Mouse (Mus musculus) gastrocnemius, postnatal 36 days (tissue): ENCODE data around the gene Strc. TPM values are rescaled to one million over a fixed set of nuclear protein-coding genes. Genes with fewer than 3 reads are reported as not detected.

Source experiments
- DNase-seq, 2 experiments: peaks; one replicate each; pipeline ENCODE4 v3.0.0; 2022
- intact Hi-C: fragments of 180-260 bp; cut with DNase I; formaldehyde crosslinking; loops from one replicate; pipeline ENCODE4 v1.15.1; 2025
- total RNA-seq, 2 experiments: library from RNA; stranded (reverse); gene quantifications; 2 replicates each; pipeline ENCODE4 v1.2.3; 2021

The Strc gene
- total RNA-seq, 2 experiments from 2014 or later: 0.08 TPM; not detected in 1

GRCm38 (mm10) chr2:121358381-121358780, 28.6 kb downstream of the Strc start:
- no peak for DNase-seq
- intact Hi-C loops: no loop called here

GRCm38 (mm10) chr2:121357961-121358360, 29.0 kb downstream of the Strc start:
- no peak for DNase-seq
- intact Hi-C loops: no loop called here

GRCm38 (mm10) chr2:121357494-121357893, 29.5 kb downstream of the Strc start, which contains the start of gene Ckmt1:
Gene Ckmt1, plus strand, starts transcription at chr2:121357714.
- intact Hi-C loops: no loop called here
- no peak for DNase-seq

- DNase-seq: peak; percentile 95
- intact Hi-C loops: loop anchor here (1.0 kb wide), 1 partner anchor 58 kb away; the partner anchor contains the start of genes Catsper2 and Pdia3
These were observed 32.0 kb downstream of the Strc start, which contains the start of gene Ppip5k1 for GRCm38 (mm10) chr2:121354820-121355592. Gene Ppip5k1, minus strand, starts transcription at chr2:121355396.

- DNase-seq: no peak
- intact Hi-C loops: loop anchor here (1.0 kb wide), 1 partner anchor 59 kb away; the partner anchor contains the start of genes Catsper2 and Pdia3
These were observed 32.6 kb downstream of the Strc start for GRCm38 (mm10) chr2:121354378-121354777.

- DNase-seq: no peak
- intact Hi-C loops: no loop called here
These were observed 33.8 kb downstream of the Strc start for GRCm38 (mm10) chr2:121353156-121353555.

GRCm38 (mm10) chr2:121339057-121339456, 47.9 kb downstream of the Strc start:
- no peak for DNase-seq
- intact Hi-C loops: no loop called here

GRCm38 (mm10) chr2:121329492-121329891, 57.5 kb downstream of the Strc start:
- no peak for DNase-seq
- intact Hi-C loops: no loop called here

GRCm38 (mm10) chr2:121323693-121324470, 63.1 kb downstream of the Strc start:
- DNase-seq: no peak
- intact Hi-C loops: no loop called here

- intact Hi-C loops: no loop called here
- DNase-seq: no peak
These were observed 63.9 kb downstream of the Strc start for GRCm38 (mm10) chr2:121323041-121323440.

GRCm38 (mm10) chr2:121316278-121316677, 70.7 kb downstream of the Strc start:
- intact Hi-C loops: no loop called here
- DNase-seq: no peak

Other genes starting within 250 kb of the Strc start
- 10 to 100 TPM; 14.7 to 15.0 TPM for gene Adal, start 246.7 kb downstream of the Strc start, total RNA-seq
- 1 to 10 TPM; 2.7 to 4.1 TPM for gene Lcmt2, start 246.5 kb downstream of the Strc start, total RNA-seq
- gene Tubgcp4, start 216.5 kb downstream of the Strc start, total RNA-seq: 10 to 100 TPM; 10.2 to 11.5 TPM
- gene Zscan29, start 216.0 kb downstream of the Strc start, total RNA-seq: 1 to 10 TPM; 3.6 to 4.6 TPM
- gene Trp53bp1, start 115.8 kb downstream of the Strc start, total RNA-seq: 10 to 100 TPM; 14.2 to 16.0 TPM
- 1 to 10 TPM; 6.7 to 8.1 TPM for gene Map1a, start 97.6 kb downstream of the Strc start, total RNA-seq
- 10 to 100 TPM; 63.1 to 84.5 TPM for gene Ppip5k1, start 31.8 kb downstream of the Strc start, total RNA-seq
- not detected for gene Ckmt1, start 29.5 kb downstream of the Strc start, total RNA-seq
- gene Pdia3, start 26.6 kb upstream of the Strc start, total RNA-seq: 10 to 100 TPM; 40.2 to 41.8 TPM
- 1 to 10 TPM; 1.7 to 2.0 TPM for gene Catsper2, start 26.6 kb upstream of the Strc start, total RNA-seq
- gene Ell3, start 57.1 kb upstream of the Strc start, total RNA-seq: not detected
- gene Serf2, start 62.0 kb upstream of the Strc start, total RNA-seq: 100 to 1,000 TPM; 310 to 311 TPM
- gene Hypk, start 66.1 kb upstream of the Strc start, total RNA-seq: 10 to 100 TPM; 11.5 to 23.6 TPM
- not detected for gene Serinc4, start 69.6 kb upstream of the Strc start, total RNA-seq
- gene Mfap1b, start 86.9 kb upstream of the Strc start, total RNA-seq: 10 to 100 TPM; 17.4 to 21.8 TPM
- gene Mfap1a, start 119.5 kb upstream of the Strc start, total RNA-seq: 10 to 100 TPM; 12.8 to 15.7 TPM
- 1 to 10 TPM; 1.7 to 2.0 TPM for gene Wdr76, start 119.6 kb upstream of the Strc start, total RNA-seq